8 mouse cellular contexts compared by ENCODE assay signal in genomic region chr4:41708192-41708745, GRCm38 (mm10). TPM values are rescaled to one million over a fixed set of nuclear protein-coding genes. Genes with fewer than 3 reads are reported as not detected.
A peak's percentile ranks its signal among the peaks of the same experiment; 100 is the strongest.
DNase-seq lines count a peak whose midpoint lies in the region; ATAC-seq lines count a peak whose summit lies in the region.

No protein-coding gene starts in this region.

- no peak overlapping the region for H3K9ac ChIP-seq in forebrain, embryonic 13.5 days
- no peak overlapping the region for H3K9ac ChIP-seq in forebrain, embryonic 11.5 days (ENCODE audit: low read length)
- H3K9ac ChIP-seq in midbrain, embryonic 11.5 days (ENCODE audit: low read length): no peak overlapping the region
- no peak overlapping the region for H3K9ac ChIP-seq in embryonic facial prominence, embryonic 11.5 days (replicated peaks; ENCODE audit: low read length)

- H3K9me3 ChIP-seq in forebrain, embryonic 13.5 days (replicated peaks): no peaks in the 10 kb centered on the region
- no peaks in the 10 kb centered on the region for H3K9me3 ChIP-seq in forebrain, embryonic 11.5 days (ENCODE audit: control insufficient read depth, low read length)
- H3K9me3 ChIP-seq in midbrain, embryonic 11.5 days (ENCODE audit: control insufficient read depth, low read length): no peaks in the 10 kb centered on the region
- no peaks in the 10 kb centered on the region for H3K9me3 ChIP-seq in midbrain, embryonic 10.5 days (replicated peaks)
- H3K9me3 ChIP-seq in embryonic facial prominence, embryonic 11.5 days (replicated peaks; ENCODE audit: control insufficient read depth, low read length): no peaks in the 10 kb centered on the region

- WGBS in forebrain, embryonic 13.5 days: 40% methylated on average over 8 of the region's 8 CpGs
- 41% methylated on average over 8 of the region's 8 CpGs for WGBS in forebrain, embryonic 11.5 days
- 49% methylated on average over 8 of the region's 8 CpGs for WGBS in midbrain, embryonic 11.5 days
- WGBS in midbrain, embryonic 10.5 days: 48% methylated on average over 8 of the region's 8 CpGs
- WGBS in embryonic facial prominence, embryonic 11.5 days: 40% methylated on average over 8 of the region's 8 CpGs

- H3K4me1 ChIP-seq in forebrain, embryonic 13.5 days: peaks cover 66% of the 10 kb centered on the region
- H3K4me1 ChIP-seq in forebrain, embryonic 11.5 days (replicated peaks; ENCODE audit: control insufficient read depth, insufficient read depth, low read length): peaks cover 23% of the 10 kb centered on the region
- peaks cover 35% of the 10 kb centered on the region for H3K4me1 ChIP-seq in midbrain, embryonic 11.5 days (ENCODE audit: control insufficient read depth, insufficient read depth, low read length)
- H3K4me1 ChIP-seq in midbrain, embryonic 10.5 days: peaks cover 63% of the 10 kb centered on the region
- peaks cover 15% of the 10 kb centered on the region for H3K4me1 ChIP-seq in embryonic facial prominence, embryonic 11.5 days (ENCODE audit: control insufficient read depth, insufficient read depth, low read length)

- no peaks in the 10 kb centered on the region; the same call in 1 of the 2 replicates for H3K27me3 ChIP-seq in forebrain, embryonic 13.5 days
- H3K27me3 ChIP-seq in forebrain, embryonic 11.5 days (ENCODE audit: control insufficient read depth, insufficient read depth, low read length): peaks cover 3% of the 10 kb centered on the region; the same call in 1 of the 2 replicates
- H3K27me3 ChIP-seq in midbrain, embryonic 11.5 days (ENCODE audit: control insufficient read depth, insufficient read depth, low read length): peaks cover 2% of the 10 kb centered on the region; the same call in 1 of the 2 replicates
- H3K27me3 ChIP-seq in midbrain, embryonic 10.5 days (ENCODE audit: low read depth, poor library complexity, severe bottlenecking): peaks cover 30% of the 10 kb centered on the region
- H3K27me3 ChIP-seq in embryonic facial prominence, embryonic 11.5 days (ENCODE audit: control insufficient read depth, insufficient read depth, low read length): peaks cover 2% of the 10 kb centered on the region; the same call in 1 of the 2 replicates

- no peak for DNase-seq in forebrain, embryonic 11.5 days (ENCODE audit: low spot score)
- DNase-seq in midbrain, embryonic 11.5 days (ENCODE audit: low spot score, missing footprints): peak; percentile 96
- DNase-seq in midbrain, embryonic 10.5 days (ENCODE audit: low spot score): no peak
- peak; percentile 87 for DNase-seq in embryonic facial prominence, embryonic 11.5 days (ENCODE audit: low spot score)
- peak; percentile 54 for DNase-seq in lung, postnatal 14 days
- no peak for DNase-seq in right cerebral cortex, postnatal 36 days (ENCODE audit: low spot score in 2 of 2)
- no peak for DNase-seq in right cerebral cortex, adult 18-20 months

- ATAC-seq in forebrain, embryonic 13.5 days: peak; percentile 25; the same call in 1 of the 2 replicates
- ATAC-seq in forebrain, embryonic 11.5 days (replicated peaks; ENCODE audit: low FRiP score): no peak
- no peak for ATAC-seq in midbrain, embryonic 11.5 days (ENCODE audit: low FRiP score)
- ATAC-seq in embryonic facial prominence, embryonic 11.5 days (replicated peaks; ENCODE audit: insufficient number of reproducible peaks, low FRiP score, low TSS enrichment, low read depth): no peak

- no peak overlapping the region for H3K4me3 ChIP-seq in forebrain, embryonic 13.5 days
- no peak overlapping the region for H3K4me3 ChIP-seq in forebrain, embryonic 11.5 days (ENCODE audit: low read depth, low read length)
- H3K4me3 ChIP-seq in midbrain, embryonic 11.5 days (ENCODE audit: low read depth, low read length): no peak overlapping the region
- H3K4me3 ChIP-seq in midbrain, embryonic 10.5 days: no peak overlapping the region
- H3K4me3 ChIP-seq in embryonic facial prominence, embryonic 11.5 days (ENCODE audit: low read depth, low read length): no peak overlapping the region

- no peak overlapping the region for H3K4me2 ChIP-seq in forebrain, embryonic 13.5 days
- no peak overlapping the region for H3K4me2 ChIP-seq in forebrain, embryonic 11.5 days (ENCODE audit: low read depth, low read length, severe bottlenecking)
- no peak overlapping the region for H3K4me2 ChIP-seq in midbrain, embryonic 11.5 days
- no peak overlapping the region for H3K4me2 ChIP-seq in embryonic facial prominence, embryonic 11.5 days (ENCODE audit: low read depth, low read length)

- no peak overlapping the region; the same call in 1 of the 2 replicates for H3K27ac ChIP-seq in forebrain, embryonic 13.5 days
- H3K27ac ChIP-seq in forebrain, embryonic 11.5 days (ENCODE audit: low read depth, low read length): no peak overlapping the region
- no peak overlapping the region for H3K27ac ChIP-seq in midbrain, embryonic 11.5 days (ENCODE audit: low read depth, low read length)
- H3K27ac ChIP-seq in midbrain, embryonic 10.5 days (replicated peaks): no peak overlapping the region
- no peak overlapping the region for H3K27ac ChIP-seq in embryonic facial prominence, embryonic 11.5 days (replicated peaks; ENCODE audit: low read depth, low read length)

- H3K36me3 ChIP-seq in forebrain, embryonic 13.5 days (ENCODE audit: poor library complexity, severe bottlenecking): peaks cover 20% of the 10 kb centered on the region
- H3K36me3 ChIP-seq in forebrain, embryonic 11.5 days (ENCODE audit: control insufficient read depth, insufficient read depth, low read length): no peaks in the 10 kb centered on the region; the same call in 1 of the 2 replicates
- no peaks in the 10 kb centered on the region for H3K36me3 ChIP-seq in midbrain, embryonic 11.5 days (ENCODE audit: control insufficient read depth, insufficient read depth, low read length)
- H3K36me3 ChIP-seq in midbrain, embryonic 10.5 days: peaks cover 23% of the 10 kb centered on the region
- no peaks in the 10 kb centered on the region for H3K36me3 ChIP-seq in embryonic facial prominence, embryonic 11.5 days (replicated peaks; ENCODE audit: control insufficient read depth, insufficient read depth, low read depth, low read length)

RNA-seq across cellular contexts. Expression of gene Rpp25l, which starts 5.1 kb away (rescaled TPM):
- polyA plus RNA-seq in forebrain, embryonic 13.5 days (2015; fragmentation: Nextera tagmentation; extraction: Ambion mirVana): 80.7 and 83.8 TPM in 2 replicates
- polyA plus RNA-seq in forebrain, embryonic 11.5 days (2014; fragmentation: Nextera tagmentation; extraction: Ambion mirVana): 92.0 and 92.5 TPM in 2 replicates
- polyA plus RNA-seq in midbrain, embryonic 11.5 days (2014; fragmentation: Nextera tagmentation; extraction: Ambion mirVana): 69.3 and 85.9 TPM in 2 replicates
- polyA plus RNA-seq in midbrain, embryonic 10.5 days (2016; fragmentation: Nextera tagmentation; extraction: Ambion mirVana): 86.4 and 91.5 TPM in 2 replicates
- 89.4 and 101 TPM in 2 replicates for polyA plus RNA-seq in embryonic facial prominence, embryonic 11.5 days (2014; fragmentation: Nextera tagmentation; extraction: Ambion mirVana)

RNA-seq across cellular contexts. Expression of gene Il11ra1, which starts 8.5 kb away (rescaled TPM):
- 28.1 and 30.7 TPM in 2 replicates for polyA plus RNA-seq in forebrain, embryonic 13.5 days (2015; fragmentation: Nextera tagmentation; extraction: Ambion mirVana)
- polyA plus RNA-seq in forebrain, embryonic 11.5 days (2014; fragmentation: Nextera tagmentation; extraction: Ambion mirVana): 65.0 and 66.9 TPM in 2 replicates
- 55.2 and 57.9 TPM in 2 replicates for polyA plus RNA-seq in midbrain, embryonic 11.5 days (2014; fragmentation: Nextera tagmentation; extraction: Ambion mirVana)
- 69.0 TPM in 2 replicates for polyA plus RNA-seq in midbrain, embryonic 10.5 days (2016; fragmentation: Nextera tagmentation; extraction: Ambion mirVana)
- 199 and 201 TPM in 2 replicates for polyA plus RNA-seq in embryonic facial prominence, embryonic 11.5 days (2014; fragmentation: Nextera tagmentation; extraction: Ambion mirVana)

RNA-seq across cellular contexts. Expression of gene Cntfr, which starts 11.4 kb away (rescaled TPM):
- 21.1 and 21.8 TPM in 2 replicates for polyA plus RNA-seq in forebrain, embryonic 13.5 days (2015; fragmentation: Nextera tagmentation; extraction: Ambion mirVana)
- 35.2 and 37.1 TPM in 2 replicates for polyA plus RNA-seq in forebrain, embryonic 11.5 days (2014; fragmentation: Nextera tagmentation; extraction: Ambion mirVana)
- 25.7 and 33.8 TPM in 2 replicates for polyA plus RNA-seq in midbrain, embryonic 11.5 days (2014; fragmentation: Nextera tagmentation; extraction: Ambion mirVana)
- polyA plus RNA-seq in midbrain, embryonic 10.5 days (2016; fragmentation: Nextera tagmentation; extraction: Ambion mirVana): 27.1 and 35.8 TPM in 2 replicates
- polyA plus RNA-seq in embryonic facial prominence, embryonic 11.5 days (2014; fragmentation: Nextera tagmentation; extraction: Ambion mirVana): 8.8 and 9.8 TPM in 2 replicates

RNA-seq across cellular contexts. Expression of gene Dctn3, which starts 14.7 kb away (rescaled TPM):
- 259 and 262 TPM in 2 replicates for polyA plus RNA-seq in forebrain, embryonic 13.5 days (2015; fragmentation: Nextera tagmentation; extraction: Ambion mirVana)
- 135 and 142 TPM in 2 replicates for polyA plus RNA-seq in forebrain, embryonic 11.5 days (2014; fragmentation: Nextera tagmentation; extraction: Ambion mirVana)
- 154 and 155 TPM in 2 replicates for polyA plus RNA-seq in midbrain, embryonic 11.5 days (2014; fragmentation: Nextera tagmentation; extraction: Ambion mirVana)
- 150 and 167 TPM in 2 replicates for polyA plus RNA-seq in midbrain, embryonic 10.5 days (2016; fragmentation: Nextera tagmentation; extraction: Ambion mirVana)
- polyA plus RNA-seq in embryonic facial prominence, embryonic 11.5 days (2014; fragmentation: Nextera tagmentation; extraction: Ambion mirVana): 119 and 128 TPM in 2 replicates

RNA-seq across cellular contexts. Expression of gene Arid3c, which starts 22.7 kb away (rescaled TPM):
- polyA plus RNA-seq in forebrain, embryonic 13.5 days (2015; fragmentation: Nextera tagmentation; extraction: Ambion mirVana): 0.26 TPM in 2 replicates
- polyA plus RNA-seq in forebrain, embryonic 11.5 days (2014; fragmentation: Nextera tagmentation; extraction: Ambion mirVana): 0.59 and 0.80 TPM in 2 replicates
- 0.72 and 1.8 TPM in 2 replicates for polyA plus RNA-seq in midbrain, embryonic 11.5 days (2014; fragmentation: Nextera tagmentation; extraction: Ambion mirVana)
- polyA plus RNA-seq in midbrain, embryonic 10.5 days (2016; fragmentation: Nextera tagmentation; extraction: Ambion mirVana): 0.28 and 0.63 TPM in 2 replicates
- 0.42 TPM in 1 of 2 replicates, not detected in the other for polyA plus RNA-seq in embryonic facial prominence, embryonic 11.5 days (2014; fragmentation: Nextera tagmentation; extraction: Ambion mirVana)

Comparison
In these comparisons a context has a peak if more than half of its experiments do, and no peak if none do; other contexts are left out.
1. DNase-seq: peak in midbrain, embryonic 11.5 days (single experiment), embryonic facial prominence, embryonic 11.5 days (single experiment) and lung, postnatal 14 days (single experiment); none in forebrain, embryonic 11.5 days (single experiment), midbrain, embryonic 10.5 days (single experiment), right cerebral cortex, postnatal 36 days (0 of 2) and right cerebral cortex, adult 18-20 months (single experiment).